Mouse (Mus musculus): ENCODE data around the gene Spock3. TPM values are rescaled to one million over a fixed set of nuclear protein-coding genes. Genes with fewer than 3 reads are reported as not detected.

Spock3 gene
- polyA plus RNA-seq, 1 experiment from 2014 or later: 59.9 TPM

DNA sequence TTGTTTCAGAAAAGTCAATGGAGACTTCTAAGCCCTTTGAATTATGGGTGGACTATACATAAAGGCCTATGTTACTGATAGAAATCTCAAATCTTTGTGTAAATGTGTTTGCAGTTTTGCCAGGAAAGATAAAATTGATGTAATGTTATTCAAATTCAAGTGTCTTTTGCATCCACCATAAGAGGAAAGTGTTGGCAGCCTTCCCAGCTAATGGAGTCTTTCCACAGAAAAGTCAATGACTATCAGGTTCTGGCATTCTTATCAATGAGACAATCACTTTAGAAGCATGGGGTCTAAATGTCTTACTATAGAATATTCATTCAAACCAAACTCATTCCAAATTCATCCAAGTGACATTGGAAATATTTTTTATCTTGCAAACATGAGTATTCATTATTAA is 214.5 kb downstream of the Spock3 start:
- H3K9ac ChIP-seq: no peak overlapping the region
- ATAC-seq (replicated peaks): no peak
- no peaks in the 10 kb centered on the region for H3K4me1 ChIP-seq
- H3K27me3 ChIP-seq (replicated peaks): no peaks in the 10 kb centered on the region
- no peaks in the 10 kb centered on the region for H3K9me3 ChIP-seq
- no peak overlapping the region for H3K27ac ChIP-seq
- no peaks in the 10 kb centered on the region for H3K36me3 ChIP-seq (replicated peaks)
- no peak overlapping the region for H3K4me2 ChIP-seq
- H3K4me3 ChIP-seq: no peak overlapping the region

DNA sequence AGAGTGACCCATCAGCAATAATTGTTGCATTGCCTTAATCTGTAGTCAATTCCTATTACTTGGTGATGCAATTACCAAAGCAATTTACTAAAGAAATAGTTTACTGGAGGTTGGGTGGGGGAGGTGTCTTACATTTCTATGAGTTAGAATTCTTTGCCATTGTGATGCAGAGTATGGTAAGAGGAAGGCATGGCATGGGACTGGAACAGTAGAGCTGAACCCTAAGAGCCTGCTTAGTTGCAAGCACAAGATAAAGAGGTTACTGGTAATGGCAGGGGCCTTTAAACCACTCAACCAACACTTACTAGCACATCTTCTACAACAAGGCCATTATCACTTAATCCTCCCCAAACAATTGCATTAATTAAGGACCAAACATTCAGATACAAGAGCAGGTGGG is 219.1 kb downstream of the Spock3 start:
- Histone ChIP-seq H3K36me3 (replicated peaks) (no peaks in the 10 kb centered on the region), H3K27me3 (replicated peaks) (no peaks in the 10 kb centered on the region), H3K4me2 (no peak overlapping the region), H3K4me1 (no peaks in the 10 kb centered on the region), H3K9me3 (no peaks in the 10 kb centered on the region), H3K27ac (no peak overlapping the region), H3K9ac (no peak overlapping the region), H3K4me3 (no peak overlapping the region)
- ATAC-seq (replicated peaks): no peak

DNA sequence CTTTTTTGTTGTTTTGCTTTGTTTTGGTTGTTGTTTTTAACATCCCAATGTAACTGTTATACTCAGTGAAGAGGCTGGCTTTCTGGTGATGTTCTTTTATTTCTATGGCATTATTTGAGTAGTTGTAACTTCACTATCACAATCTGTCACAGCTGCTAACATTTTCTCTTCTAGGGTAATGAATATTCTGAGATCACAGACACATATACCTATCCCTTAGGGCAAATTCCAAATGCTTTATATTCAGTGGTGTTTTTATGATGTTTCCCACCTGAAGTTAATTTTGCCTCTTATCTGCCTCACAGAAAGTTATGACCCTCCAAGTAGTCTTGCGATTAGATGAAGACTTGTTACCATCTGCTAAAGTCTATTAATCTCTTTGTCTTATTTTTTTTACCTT is 230.5 kb downstream of the Spock3 start:
- no peaks in the 10 kb centered on the region for H3K27me3 ChIP-seq (replicated peaks)
- no peak overlapping the region for H3K9ac ChIP-seq
- ATAC-seq (replicated peaks): no peak
- no peak overlapping the region for H3K27ac ChIP-seq
- no peaks in the 10 kb centered on the region for H3K36me3 ChIP-seq (replicated peaks)
- no peaks in the 10 kb centered on the region for H3K9me3 ChIP-seq
- WGBS: 87% methylated on average over 1 of the region's 1 CpGs
- H3K4me3 ChIP-seq: no peak overlapping the region
- no peak overlapping the region for H3K4me2 ChIP-seq
- H3K4me1 ChIP-seq: no peaks in the 10 kb centered on the region

DNA sequence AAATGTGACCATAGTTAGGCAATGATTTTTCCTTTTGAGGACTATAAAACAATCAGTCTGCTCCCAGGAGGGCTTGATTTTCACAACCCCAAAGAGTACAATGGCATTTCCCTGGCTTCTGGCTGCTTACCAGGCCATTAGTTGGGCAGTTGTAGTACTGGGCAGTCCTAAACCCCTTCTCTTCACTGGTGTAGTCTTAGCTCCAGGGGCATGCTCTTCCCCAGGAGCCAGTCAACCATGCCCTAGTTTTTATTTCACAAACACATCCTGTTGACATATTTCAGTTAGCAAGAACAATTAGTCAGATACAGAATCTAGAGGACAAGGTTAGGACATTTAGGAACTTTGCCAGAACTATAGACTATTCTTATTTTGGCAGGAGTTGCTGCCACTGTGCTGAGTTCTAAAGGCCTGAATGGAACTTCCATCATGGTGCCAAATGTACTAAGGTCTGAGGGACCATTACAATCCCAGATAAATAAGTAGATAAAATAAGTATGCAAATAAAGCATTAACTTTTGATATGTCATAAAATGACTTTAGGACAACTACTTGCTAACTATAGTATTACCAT is 308.1 kb downstream of the Spock3 start:
- peaks cover 4% of the 10 kb centered on the region for H3K4me1 ChIP-seq
- H3K9me3 ChIP-seq: no peaks in the 10 kb centered on the region
- H3K27me3 ChIP-seq (replicated peaks): no peaks in the 10 kb centered on the region
- H3K4me2 ChIP-seq: no peak overlapping the region
- no peak overlapping the region for H3K4me3 ChIP-seq
- no peak overlapping the region for H3K27ac ChIP-seq
- H3K9ac ChIP-seq: no peak overlapping the region
- no peak for ATAC-seq (replicated peaks)
- no peaks in the 10 kb centered on the region for H3K36me3 ChIP-seq (replicated peaks)

DNA sequence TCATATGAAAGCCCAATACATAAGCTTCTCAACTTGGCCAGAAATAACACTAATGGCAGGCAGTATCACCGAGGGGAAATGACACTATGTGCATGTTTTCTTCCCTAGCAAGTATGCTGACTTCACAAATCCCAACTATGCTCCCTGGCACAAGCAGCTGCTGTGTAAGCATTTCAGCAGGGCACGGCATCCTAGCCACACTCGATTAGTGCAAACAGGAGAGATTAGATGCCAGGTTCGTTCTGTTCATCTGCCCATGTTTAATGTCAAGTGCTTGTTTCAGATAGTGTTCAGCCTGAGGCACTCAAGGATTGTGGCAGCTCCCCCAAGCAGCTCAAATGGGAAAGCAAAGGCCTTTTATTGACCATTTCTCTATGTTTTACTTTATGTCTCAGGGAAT is 311.7 kb downstream of the Spock3 start:
- no peak overlapping the region for H3K4me2 ChIP-seq
- H3K9me3 ChIP-seq: no peaks in the 10 kb centered on the region
- H3K27me3 ChIP-seq (replicated peaks): no peaks in the 10 kb centered on the region
- H3K4me1 ChIP-seq: peaks cover 4% of the 10 kb centered on the region
- no peak overlapping the region for H3K9ac ChIP-seq
- H3K4me3 ChIP-seq: no peak overlapping the region
- WGBS: 55% methylated on average over 4 of the region's 4 CpGs
- H3K36me3 ChIP-seq (replicated peaks): no peaks in the 10 kb centered on the region
- 0 out of 2 replicates have a peak, but pooled peaks have one; percentile 54 for ATAC-seq (replicated peaks)
- 0 out of 2 replicates have a peak overlapping the region, but pooled peaks have one; percentile 34 for H3K27ac ChIP-seq

DNA sequence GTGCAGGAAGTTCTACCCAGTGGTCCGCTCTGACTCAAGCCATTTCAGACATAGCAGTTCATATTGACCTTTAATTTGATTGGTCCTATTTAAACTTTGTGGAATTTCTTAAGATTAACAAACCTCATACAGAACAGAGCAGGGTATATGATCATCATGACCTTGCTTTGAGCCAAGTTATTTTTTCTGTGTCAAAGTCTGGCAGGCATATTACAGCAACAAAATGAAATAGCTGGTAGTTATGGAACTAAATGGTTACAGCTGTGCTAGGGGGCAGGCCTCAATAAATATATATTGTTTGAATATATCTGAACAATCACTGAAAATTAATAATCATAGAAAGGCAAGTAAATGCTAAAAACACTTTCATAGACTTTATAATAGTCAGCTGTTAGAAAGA is 384.6 kb downstream of the Spock3 start:
- ATAC-seq (replicated peaks): no peak
- no peaks in the 10 kb centered on the region for H3K36me3 ChIP-seq (replicated peaks)
- H3K4me3 ChIP-seq: no peak overlapping the region
- H3K9me3 ChIP-seq: no peaks in the 10 kb centered on the region
- H3K9ac ChIP-seq: no peak overlapping the region
- no peak overlapping the region for H3K4me2 ChIP-seq
- H3K27me3 ChIP-seq (replicated peaks): no peaks in the 10 kb centered on the region
- WGBS: 94% methylated on average over 1 of the region's 1 CpGs
- no peak overlapping the region for H3K27ac ChIP-seq
- no peaks in the 10 kb centered on the region for H3K4me1 ChIP-seq

DNA sequence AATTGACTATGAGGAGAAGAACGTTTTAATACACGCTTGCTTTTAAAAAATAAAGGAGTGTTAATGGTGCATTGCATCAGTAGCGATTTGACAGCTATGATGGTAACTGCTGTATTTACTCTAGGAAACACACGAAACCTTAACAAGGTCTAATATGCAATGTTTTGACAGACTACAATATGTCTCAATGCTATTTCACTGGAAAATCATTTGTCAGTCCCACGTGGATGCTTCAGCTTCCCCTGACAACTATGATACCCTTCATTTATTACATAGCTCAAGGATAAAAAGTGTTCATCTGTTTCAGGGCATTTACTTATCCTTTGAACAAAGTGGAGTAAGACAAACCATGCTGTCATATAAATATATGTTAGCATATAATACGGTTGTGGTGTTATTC is 417.8 kb downstream of the Spock3 start:
- Histone ChIP-seq H3K4me3 (no peak overlapping the region), H3K27me3 (replicated peaks) (no peaks in the 10 kb centered on the region), H3K9me3 (no peaks in the 10 kb centered on the region), H3K4me1 (no peaks in the 10 kb centered on the region), H3K4me2 (no peak overlapping the region), H3K36me3 (replicated peaks) (no peaks in the 10 kb centered on the region), H3K9ac (no peak overlapping the region), H3K27ac (no peak overlapping the region)
- no peak for ATAC-seq (replicated peaks)
- 83% methylated on average over 6 of the region's 6 CpGs for WGBS

DNA sequence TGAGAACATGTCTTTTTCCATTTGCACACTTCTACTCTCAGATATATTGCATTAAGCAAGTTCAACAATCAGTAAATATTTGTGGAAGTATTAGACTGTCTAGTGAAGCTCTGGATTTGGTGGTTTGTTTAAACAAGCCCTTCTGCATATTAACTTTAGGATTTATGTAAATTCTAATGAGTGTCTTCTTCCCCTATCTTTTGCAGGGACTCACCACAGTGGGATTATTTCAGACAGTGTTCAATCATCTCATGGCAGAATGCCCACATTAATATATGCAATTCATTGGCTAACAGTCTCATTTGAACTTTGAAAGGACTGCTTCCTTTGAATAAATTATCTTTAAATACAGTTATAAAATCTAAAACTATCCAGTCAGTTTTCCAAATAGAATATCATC is 446.9 kb downstream of the Spock3 start:
- H3K4me2 ChIP-seq: no peak overlapping the region
- no peaks in the 10 kb centered on the region for H3K9me3 ChIP-seq
- no peaks in the 10 kb centered on the region for H3K36me3 ChIP-seq (replicated peaks)
- no peak overlapping the region for H3K27ac ChIP-seq
- peak; percentile 67; the same call in 1 of the 2 replicates for ATAC-seq (replicated peaks)
- H3K4me3 ChIP-seq: no peak overlapping the region
- H3K27me3 ChIP-seq (replicated peaks): no peaks in the 10 kb centered on the region
- H3K4me1 ChIP-seq: no peaks in the 10 kb centered on the region
- no peak overlapping the region for H3K9ac ChIP-seq
